Comparison of ENCODE assay signal across 19 mouse cellular contexts in genomic region chr9:43720046-43720445, GRCm38 (mm10). TPM values are rescaled to one million over a fixed set of nuclear protein-coding genes. Genes with fewer than 3 reads are reported as not detected.
DNase-seq lines count a peak whose midpoint lies in the region; ATAC-seq and TF ChIP-seq lines count a peak whose summit lies in the region.
"Had no signal": no experiment of that assay in that cellular context is flagged by ENCODE, and none has a peak within 500 bp of the region (broad histone marks: within the 10 kb centered on the region; RNA-seq: fewer than 3 reads in every experiment).

No protein-coding gene starts in this region.

- peak; percentile 13 to 25 for DNase-seq in heart, adult 9 months (ENCODE audit: low spot score in 2 of 2)
- no peak for DNase-seq in heart, postnatal 36 days
- no peak for DNase-seq in CH12.LX (ENCODE audit: extremely low read depth)
- peak; percentile 41 for DNase-seq in gonadal fat pad, adult 2 months (ENCODE audit: low read depth)
- DNase-seq in stomach, postnatal 0 days (ENCODE audit: low spot score): no peak
- DNase-seq in spleen, adult 18-20 months: no peak
- no peak for DNase-seq in cerebellum, postnatal 14 days
- DNase-seq: cerebellum, adult 8-10 months; kidney, postnatal 36 days; right cerebral cortex, postnatal 25 days; thymus, postnatal 14 days had no signal

- no peak overlapping the region for H3K4me3 ChIP-seq in CH12.LX (replicated peaks in 1 of 3; ENCODE audit: low read depth in 2 of 3, low read length in 2 of 3, poor library complexity in 1 of 3)
- no peak overlapping the region for H3K4me3 ChIP-seq in stomach, postnatal 0 days (ENCODE audit: low read depth, low read length)
- H3K4me3 ChIP-seq: embryonic facial prominence, embryonic 15.5 days; hindbrain, embryonic 15.5 days; intestine, embryonic 15.5 days; limb, embryonic 13.5 days; lung, embryonic 15.5 days had no signal

- intact Hi-C loops in heart, postnatal 36 days (cut with DNase I): no loop called here

- WGBS in stomach, postnatal 0 days: 44% methylated on average over 1 of the region's 1 CpGs

- no peak; a peak in 1 of 4 replicates for TF ChIP-seq CTCF in CH12.LX (conservative IDR thresholded peaks at IDR 0.05 in 1 of 2, IDR thresholded peaks at IDR 0.05 in 1 of 2; ENCODE audit: low read depth in 2 of 2, low read length in 2 of 2)
- TF ChIP-seq CTCF in stomach, postnatal 0 days (IDR thresholded peaks at IDR 0.05; ENCODE audit: low read depth): peak; percentile 10; the same call in 1 of the 2 replicates

- no peaks in the 10 kb centered on the region for H3K79me2 ChIP-seq in CH12.LX (replicated peaks; ENCODE audit: control insufficient read depth, extremely low read depth, insufficient read depth, poor library complexity, severe bottlenecking)

- peaks cover 16 to 33% of the 10 kb centered on the region in 2 experiments for H3K4me1 ChIP-seq in CH12.LX (ENCODE audit: control insufficient read depth in 1 of 2, insufficient read depth in 2 of 2)
- no peaks in the 10 kb centered on the region for H3K4me1 ChIP-seq in stomach, postnatal 0 days (replicated peaks; ENCODE audit: control insufficient read depth, insufficient read depth)
- H3K4me1 ChIP-seq: hindbrain, embryonic 15.5 days; intestine, embryonic 15.5 days; limb, embryonic 13.5 days had no signal

- no peak overlapping the region for H3K4me2 ChIP-seq in CH12.LX (ENCODE audit: insufficient read depth, low read depth, poor library complexity, severe bottlenecking)
- H3K4me2 ChIP-seq in stomach, postnatal 0 days (replicated peaks; ENCODE audit: low read depth): no peak overlapping the region
- H3K4me2 ChIP-seq: embryonic facial prominence, embryonic 15.5 days; hindbrain, embryonic 15.5 days; intestine, embryonic 15.5 days; limb, embryonic 13.5 days; lung, embryonic 15.5 days; midbrain, embryonic 11.5 days had no signal

- dilution Hi-C loops in CH12.LX (cut with MboI; ENCODE audit: extremely low pct_ligation_motif_present, extremely low pct_unique_long_range_greater_than_20kb, low sequenced_read_pairs): no loop called here

- H3K9ac ChIP-seq in CH12.LX (ENCODE audit: insufficient read depth, low read depth): no peak overlapping the region
- no peak overlapping the region for H3K9ac ChIP-seq in stomach, postnatal 0 days (ENCODE audit: low read length)
- H3K9ac ChIP-seq: embryonic facial prominence, embryonic 15.5 days; hindbrain, embryonic 15.5 days; intestine, embryonic 15.5 days; limb, embryonic 13.5 days; liver, embryonic 14.5 days; lung, embryonic 15.5 days had no signal

- no peaks in the 10 kb centered on the region for H3K9me3 ChIP-seq in CH12.LX (replicated peaks; ENCODE audit: low read length)
- H3K9me3 ChIP-seq in stomach, postnatal 0 days (ENCODE audit: control insufficient read depth, low read length): no peaks in the 10 kb centered on the region
- H3K9me3 ChIP-seq: embryonic facial prominence, embryonic 15.5 days; hindbrain, embryonic 15.5 days; intestine, embryonic 15.5 days; limb, embryonic 13.5 days; lung, embryonic 15.5 days had no signal

- no peak for TF ChIP-seq RAD21 in CH12.LX (IDR thresholded peaks at IDR 0.05; ENCODE audit: low read depth, low read length)

- in situ Hi-C loops in CH12.LX (cut with MboI; ENCODE audit: low pct_ligation_motif_present, low pct_unique_long_range_greater_than_20kb, low sequenced_read_pairs): no loop called here

- TF ChIP-seq EP300 in CH12.LX (IDR thresholded peaks at IDR 0.05; ENCODE audit: low read length): no peak
- TF ChIP-seq EP300 in stomach, postnatal 0 days (optimal IDR thresholded peaks at IDR 0.05): no peak

- no peaks in the 10 kb centered on the region for H3K36me3 ChIP-seq in CH12.LX (replicated peaks in 1 of 2; ENCODE audit: control insufficient read depth in 1 of 2, insufficient read depth in 1 of 2, low read length in 1 of 2)
- no peaks in the 10 kb centered on the region for H3K36me3 ChIP-seq in stomach, postnatal 0 days (ENCODE audit: control insufficient read depth, insufficient read depth, low read length)
- H3K36me3 ChIP-seq: embryonic facial prominence, embryonic 15.5 days; hindbrain, embryonic 15.5 days; intestine, embryonic 15.5 days; limb, embryonic 13.5 days; lung, embryonic 15.5 days had no signal

- TF ChIP-seq POLR2A in CH12.LX (IDR thresholded peaks at IDR 0.05; ENCODE audit: low read depth, low read length): no peak

- H3K27me3 ChIP-seq in CH12.LX (replicated peaks): peaks cover 43% of the 10 kb centered on the region
- no peaks in the 10 kb centered on the region for H3K27me3 ChIP-seq in stomach, postnatal 0 days (ENCODE audit: control insufficient read depth, insufficient read depth, low read length)
- H3K27me3 ChIP-seq: embryonic facial prominence, embryonic 15.5 days; intestine, embryonic 15.5 days; lung, embryonic 15.5 days had no signal

- ATAC-seq in stomach, postnatal 0 days (ENCODE audit: low FRiP score, low TSS enrichment): peak; percentile 57; the same call in 1 of the 2 replicates
- ATAC-seq: forebrain, embryonic 16.5 days; intestine, embryonic 15.5 days had no signal

- no peak overlapping the region for H3K27ac ChIP-seq in CH12.LX (ENCODE audit: insufficient read depth, low read depth)
- H3K27ac ChIP-seq in stomach, postnatal 0 days (replicated peaks): peak overlapping the region; percentile 69; the same call in 1 of the 2 replicates
- H3K27ac ChIP-seq: embryonic facial prominence, embryonic 15.5 days; hindbrain, embryonic 15.5 days; intestine, embryonic 15.5 days; limb, embryonic 13.5 days; liver, embryonic 14.5 days; lung, embryonic 15.5 days had no signal

TF ChIP-seq in CH12.LX, 34 proteins besides CTCF, POLR2A, EP300 and RAD21:
- TF ChIP-seq SMC3 (IDR thresholded peaks at IDR 0.05; ENCODE audit: low read depth, low read length) (no peak), MAX (IDR thresholded peaks at IDR 0.05; ENCODE audit: low read length) (no peak), UBTF (IDR thresholded peaks at IDR 0.05; ENCODE audit: low read depth, low read length) (no peak), ETS1 (conservative IDR thresholded peaks at IDR 0.05; ENCODE audit: low read depth, low read length) (no peak), HCFC1 (IDR thresholded peaks at IDR 0.05; ENCODE audit: low read depth, low read length) (no peak), MEF2A (IDR thresholded peaks at IDR 0.05; ENCODE audit: borderline replicate concordance, low read depth, low read length) (no peak), MXI1 (IDR thresholded peaks at IDR 0.05; ENCODE audit: low read depth, low read length) (0 out of 2 replicates have a peak, but pooled peaks have one; percentile 28)

RNA-seq across cellular contexts. Expression of gene Nectin1, which starts 23.7 kb away (rescaled TPM):
- total RNA-seq in heart, postnatal 36 days (2021): 1 to 10 TPM; 2.6 to 3.1 TPM
- 1.6 and 1.9 TPM in 2 replicates for total RNA-seq in CH12.LX (2012; rRNA removed)
- 0.09 and 0.26 TPM in 2 replicates for total RNA-seq in CH12.LX (2014; rRNA removed)
- polyA plus RNA-seq in CH12.LX (2012; ENCODE audit: insufficient read length, low read depth): 1.4 and 1.8 TPM in 2 replicates
- polyA plus RNA-seq in gonadal fat pad, adult 2 months (2012; rRNA removed): 6.7 and 10.8 TPM in 2 replicates
- 5.9 and 6.7 TPM in 2 replicates for polyA plus RNA-seq in stomach, postnatal 0 days (2015; fragmentation: Nextera tagmentation; extraction: Ambion mirVana)

Comparison
In these comparisons a context has a peak if more than half of its experiments do, and no peak if none do; other contexts are left out.
1. DNase-seq: peak in heart, adult 9 months (2 of 2) and gonadal fat pad, adult 2 months (single experiment); none in heart, postnatal 36 days (0 of 2), CH12.LX (single experiment), stomach, postnatal 0 days (single experiment), spleen, adult 18-20 months (0 of 2) and cerebellum, postnatal 14 days (0 of 2).